Mouse (Mus musculus): Measurements from ENCODE around the gene Atp6v1c2. TPM values are rescaled to one million over a fixed set of nuclear protein-coding genes. Genes with fewer than 3 reads are reported as not detected.

The Atp6v1c2 gene
- polyA plus RNA-seq (2012; rRNA removed), result 0.09 TPM in 2 replicates
- polyA plus RNA-seq (2014; fragmentation: Nextera tagmentation; extraction: Ambion mirVana), result 0.19 TPM in 1 of 2 replicates, not detected in the other

GRCm38 (mm10) chr12:17329259-17329658 is at the start of gene Atp6v1c2:
Atp6v1c2 (minus strand) TSS chr12:17329359.
- whole genome bisulfite sequencing, result 79% methylated on average over 3 of the region's 3 CpGs
- H3K4me2 ChIP-seq (replicated peaks; ENCODE audit: low read depth, low read length, severe bottlenecking), result no peak within 1 kb of the TSS
- no peak within 1 kb of the TSS for H3K4me3 ChIP-seq (replicated peaks; ENCODE audit: low read length)
- H3K9ac ChIP-seq (ENCODE audit: low read depth, low read length, severe bottlenecking), result no peak within 1 kb of the TSS
- no peaks in the 10 kb centered on the region for H3K36me3 ChIP-seq (ENCODE audit: control insufficient read depth, insufficient read depth, low read length)
- peaks cover 4% of the 10 kb centered on the region; the same call in 1 of the 2 replicates for H3K4me1 ChIP-seq (ENCODE audit: control insufficient read depth, insufficient read depth, low read length)
- no peak for DNase-seq (ENCODE audit: low spot score)
- peaks cover 14% of the 10 kb centered on the region for H3K27me3 ChIP-seq (ENCODE audit: control insufficient read depth, insufficient read depth, low read length)
- H3K27ac ChIP-seq (replicated peaks; ENCODE audit: low read depth, low read length), result no peak within 1 kb of the TSS
- no peak for ATAC-seq (ENCODE audit: low FRiP score, low read depth)
- no peaks in the 10 kb centered on the region for H3K9me3 ChIP-seq (ENCODE audit: control insufficient read depth, low read length)
- TF ChIP-seq POLR2A (IDR thresholded peaks at IDR 0.05; ENCODE audit: borderline replicate concordance, extremely low read depth, insufficient read depth, insufficient read length), result no peak

- ATAC-seq (ENCODE audit: low FRiP score, low read depth) (no peak), DNase-seq (ENCODE audit: low spot score) (no peak)
- Histone ChIP-seq H3K4me3 (replicated peaks; ENCODE audit: low read length) (no peak overlapping the region), H3K9ac (ENCODE audit: low read depth, low read length, severe bottlenecking) (no peak overlapping the region), H3K27me3 (ENCODE audit: control insufficient read depth, insufficient read depth, low read length) (no peaks in the 10 kb centered on the region), H3K36me3 (ENCODE audit: control insufficient read depth, insufficient read depth, low read length) (peaks cover 84% of the 10 kb centered on the region), H3K4me2 (replicated peaks; ENCODE audit: low read depth, low read length, severe bottlenecking) (no peak overlapping the region), H3K27ac (replicated peaks; ENCODE audit: low read depth, low read length) (no peak overlapping the region), H3K4me1 (ENCODE audit: control insufficient read depth, insufficient read depth, low read length) (no peaks in the 10 kb centered on the region), H3K9me3 (ENCODE audit: control insufficient read depth, low read length) (no peaks in the 10 kb centered on the region)
- no peak for TF ChIP-seq POLR2A (IDR thresholded peaks at IDR 0.05; ENCODE audit: borderline replicate concordance, extremely low read depth, insufficient read depth, insufficient read length)
- 87% methylated on average over 6 of the region's 6 CpGs for WGBS
These were observed 47.4 kb upstream of the Atp6v1c2 start for GRCm38 (mm10) chr12:17376521-17376920.

- no peak overlapping the region for H3K4me2 ChIP-seq (replicated peaks; ENCODE audit: low read depth, low read length, severe bottlenecking)
- H3K27ac ChIP-seq (replicated peaks; ENCODE audit: low read depth, low read length), result no peak overlapping the region
- no peaks in the 10 kb centered on the region for H3K4me1 ChIP-seq (ENCODE audit: control insufficient read depth, insufficient read depth, low read length)
- 92% methylated on average over 4 of the region's 4 CpGs for WGBS
- TF ChIP-seq POLR2A (IDR thresholded peaks at IDR 0.05; ENCODE audit: borderline replicate concordance, extremely low read depth, insufficient read depth, insufficient read length), result no peak
- no peak overlapping the region for H3K9ac ChIP-seq (ENCODE audit: low read depth, low read length, severe bottlenecking)
- no peaks in the 10 kb centered on the region for H3K9me3 ChIP-seq (ENCODE audit: control insufficient read depth, low read length)
- ATAC-seq (ENCODE audit: low FRiP score, low read depth) (no peak), DNase-seq (ENCODE audit: low spot score) (no peak)
- peaks cover 87% of the 10 kb centered on the region for H3K36me3 ChIP-seq (ENCODE audit: control insufficient read depth, insufficient read depth, low read length)
- no peak overlapping the region for H3K4me3 ChIP-seq (replicated peaks; ENCODE audit: low read length)
- no peaks in the 10 kb centered on the region for H3K27me3 ChIP-seq (ENCODE audit: control insufficient read depth, insufficient read depth, low read length)
These were observed 46.1 kb upstream of the Atp6v1c2 start for GRCm38 (mm10) chr12:17375243-17375642.

- Histone ChIP-seq H3K4me3 (replicated peaks; ENCODE audit: low read length) (no peak overlapping the region), H3K27me3 (ENCODE audit: control insufficient read depth, insufficient read depth, low read length) (no peaks in the 10 kb centered on the region), H3K9me3 (ENCODE audit: control insufficient read depth, low read length) (no peaks in the 10 kb centered on the region), H3K27ac (replicated peaks; ENCODE audit: low read depth, low read length) (no peak overlapping the region), H3K4me2 (replicated peaks; ENCODE audit: low read depth, low read length, severe bottlenecking) (no peak overlapping the region), H3K4me1 (ENCODE audit: control insufficient read depth, insufficient read depth, low read length) (no peaks in the 10 kb centered on the region), H3K9ac (ENCODE audit: low read depth, low read length, severe bottlenecking) (no peak overlapping the region), H3K36me3 (ENCODE audit: control insufficient read depth, insufficient read depth, low read length) (peaks cover 86% of the 10 kb centered on the region)
- no peak for TF ChIP-seq POLR2A (IDR thresholded peaks at IDR 0.05; ENCODE audit: borderline replicate concordance, extremely low read depth, insufficient read depth, insufficient read length)
- no peak for ATAC-seq (ENCODE audit: low FRiP score, low read depth)
- no peak for DNase-seq (ENCODE audit: low spot score)
- WGBS, result 96% methylated on average over 5 of the region's 5 CpGs
These were observed 44.4 kb upstream of the Atp6v1c2 start for GRCm38 (mm10) chr12:17373470-17373975.

- no peaks in the 10 kb centered on the region for H3K4me1 ChIP-seq (ENCODE audit: control insufficient read depth, insufficient read depth, low read length)
- no peaks in the 10 kb centered on the region for H3K9me3 ChIP-seq (ENCODE audit: control insufficient read depth, low read length)
- TF ChIP-seq POLR2A (IDR thresholded peaks at IDR 0.05; ENCODE audit: borderline replicate concordance, extremely low read depth, insufficient read depth, insufficient read length), result no peak
- H3K36me3 ChIP-seq (ENCODE audit: control insufficient read depth, insufficient read depth, low read length), result peaks cover 77% of the 10 kb centered on the region
- DNase-seq (ENCODE audit: low spot score) (no peak), ATAC-seq (ENCODE audit: low FRiP score, low read depth) (no peak)
- H3K27ac ChIP-seq (replicated peaks; ENCODE audit: low read depth, low read length), result no peak overlapping the region
- 85% methylated on average over 3 of the region's 3 CpGs for WGBS
- no peak overlapping the region for H3K4me3 ChIP-seq (replicated peaks; ENCODE audit: low read length)
- no peak overlapping the region for H3K9ac ChIP-seq (ENCODE audit: low read depth, low read length, severe bottlenecking)
- H3K27me3 ChIP-seq (ENCODE audit: control insufficient read depth, insufficient read depth, low read length), result no peaks in the 10 kb centered on the region
- no peak overlapping the region for H3K4me2 ChIP-seq (replicated peaks; ENCODE audit: low read depth, low read length, severe bottlenecking)
These were observed 43.5 kb upstream of the Atp6v1c2 start for GRCm38 (mm10) chr12:17372696-17373095.
